Mouse (Mus musculus) embryonic facial prominence, embryonic 15.5 days (tissue): ENCODE measurements around the gene Aspdh. TPM values are rescaled to one million over a fixed set of nuclear protein-coding genes. Genes with fewer than 3 reads are reported as not detected.

Experiments
- ATAC-seq: fragments of 200-750 bp; cut with Nextera tagmentation; 2 replicates; pipeline ENCODE4 v1.8.0; 2017; ENCODE audit warnings: low read depth, moderate TSS enrichment; ENCODE audit not compliant: insufficient number of reproducible peaks, low FRiP score, low TSS enrichment
- H3K27ac ChIP-seq: fragments of 300-500 bp; sonication (generic); replicated peaks from 2 replicates; pipeline ENCODE4 v1.5.1; 2015; ENCODE audit warnings: mild to moderate bottlenecking, inconsistent platforms
- H3K27me3 ChIP-seq: fragments of 300-500 bp; sonication (generic); 2 replicates; pipeline ENCODE4 v1.6.1; 2015; ENCODE audit warnings: inconsistent platforms
- H3K36me3 ChIP-seq: fragments of 300-500 bp; sonication (generic); 2 replicates; pipeline ENCODE4 v1.6.1; 2015; ENCODE audit warnings: mild to moderate bottlenecking, inconsistent platforms
- H3K4me1 ChIP-seq: fragments of 300-500 bp; sonication (generic); 2 replicates; pipeline ENCODE4 v1.6.1; 2015; ENCODE audit warnings: inconsistent platforms
- H3K4me2 ChIP-seq: fragments of 300-500 bp; sonication (generic); replicated peaks from 2 replicates; pipeline ENCODE4 v1.6.1; 2015; ENCODE audit warnings: mild to moderate bottlenecking, inconsistent platforms
- H3K4me3 ChIP-seq: fragments of 300-500 bp; sonication (generic); replicated peaks from 2 replicates; pipeline ENCODE4 v1.5.1; 2015; ENCODE audit warnings: mild to moderate bottlenecking, inconsistent platforms
- H3K9ac ChIP-seq: fragments of 300-500 bp; sonication (generic); 2 replicates; pipeline ENCODE4 v1.6.1; 2015; ENCODE audit warnings: inconsistent platforms
- H3K9me3 ChIP-seq: fragments of 300-500 bp; sonication (generic); replicated peaks from 2 replicates; pipeline ENCODE4 v1.6.1; 2016; ENCODE audit warnings: inconsistent platforms
- WGBS: fragments of 180-500 bp; shearing (Covaris S2); methylation state at CpG from one replicate; pipeline ENCODE4 v1.1.7; 2015; 5-methylcytosine and 5-hydroxymethylcytosine counted together
- polyA plus RNA-seq: library from polyadenylated mRNA; unstranded; fragments of >200 nt; fragmentation: Nextera tagmentation; extraction: Ambion mirVana; gene quantifications from 2 replicates; pipeline ENCODE4 v1.2.1, GENCODE M21; 2015

Aspdh gene
- polyA plus RNA-seq, 1 experiment from 2014 or later = 0.20 TPM

GRCm38 (mm10) chr7:44437188-44437587 lies 28.0 kb upstream of the Aspdh start:
- H3K4me2 ChIP-seq = no peak overlapping the region
- H3K9ac ChIP-seq = no peak overlapping the region
- no peak for ATAC-seq
- no peak overlapping the region for H3K4me3 ChIP-seq
- peaks cover 1% of the 10 kb centered on the region; the same call in 1 of the 2 replicates for H3K4me1 ChIP-seq
- H3K27ac ChIP-seq = no peak overlapping the region
- H3K36me3 ChIP-seq = no peaks in the 10 kb centered on the region
- H3K9me3 ChIP-seq = no peaks in the 10 kb centered on the region
- H3K27me3 ChIP-seq = peaks cover 53% of the 10 kb centered on the region
- 84% methylated on average over 1 of the region's 1 CpGs for WGBS

GRCm38 (mm10) chr7:44437933-44438332 lies 27.3 kb upstream of the Aspdh start:
- Histone ChIP-seq H3K27ac (no peak overlapping the region), H3K27me3 (peaks cover 61% of the 10 kb centered on the region), H3K4me1 (peaks cover 9% of the 10 kb centered on the region), H3K4me3 (no peak overlapping the region), H3K4me2 (no peak overlapping the region), H3K9ac (no peak overlapping the region), H3K9me3 (no peaks in the 10 kb centered on the region), H3K36me3 (no peaks in the 10 kb centered on the region)
- ATAC-seq = no peak
- 50% methylated on average over 8 of the region's 8 CpGs for whole genome bisulfite sequencing

DNA sequence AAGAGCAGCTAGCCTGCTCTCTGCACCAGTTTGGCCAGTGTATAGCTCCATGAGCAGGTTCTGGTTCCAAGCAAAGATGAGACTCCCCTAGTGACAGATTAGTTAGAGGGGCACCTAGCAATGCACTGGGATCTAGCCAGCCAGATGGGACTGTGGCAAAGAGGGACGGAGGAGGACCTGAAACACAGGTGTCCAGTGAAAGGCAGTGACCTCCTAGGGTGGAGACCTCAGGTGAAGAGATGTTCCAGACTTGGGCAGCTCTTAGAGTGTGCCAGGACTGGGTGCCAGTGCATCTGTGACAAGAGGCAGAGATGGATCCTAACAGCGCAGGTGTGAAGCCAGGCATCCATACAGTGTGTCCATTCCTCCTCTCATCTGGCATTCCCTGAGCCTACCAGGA lies 25.5 kb upstream of the Aspdh start:
- Histone ChIP-seq H3K36me3 (no peaks in the 10 kb centered on the region), H3K27me3 (peaks cover 77% of the 10 kb centered on the region), H3K9ac (no peak overlapping the region), H3K4me2 (no peak overlapping the region), H3K9me3 (no peaks in the 10 kb centered on the region), H3K4me3 (no peak overlapping the region), H3K4me1 (peaks cover 13% of the 10 kb centered on the region), H3K27ac (no peak overlapping the region)
- 73% methylated on average over 2 of the region's 2 CpGs for WGBS
- no peak for ATAC-seq

DNA sequence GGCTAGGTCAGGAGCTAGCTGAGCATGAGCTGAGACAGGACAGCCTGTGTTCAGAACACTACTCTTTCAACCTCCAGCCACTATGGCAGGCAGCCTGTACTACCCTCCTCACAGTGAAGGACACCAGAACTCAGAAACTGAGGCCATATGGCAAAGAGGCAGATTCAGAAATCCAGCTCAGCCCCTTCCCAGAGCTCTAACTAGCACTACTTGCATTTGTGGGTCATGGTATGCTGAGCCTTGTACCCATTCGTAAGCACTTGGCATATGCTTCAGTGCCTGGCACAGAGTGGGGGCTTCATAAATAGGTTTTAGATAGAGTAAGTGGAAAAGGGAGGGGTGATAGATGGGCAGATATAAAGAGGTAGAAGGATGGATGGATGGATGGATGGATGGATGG lies 24.7 kb upstream of the Aspdh start:
- Histone ChIP-seq H3K27ac (no peak overlapping the region), H3K4me2 (no peak overlapping the region), H3K4me3 (no peak overlapping the region), H3K9me3 (no peaks in the 10 kb centered on the region), H3K27me3 (peaks cover 82% of the 10 kb centered on the region), H3K4me1 (peaks cover 13% of the 10 kb centered on the region), H3K36me3 (no peaks in the 10 kb centered on the region), H3K9ac (no peak overlapping the region)
- ATAC-seq = no peak
- WGBS = 85% methylated on average over 1 of the region's 1 CpGs

DNA sequence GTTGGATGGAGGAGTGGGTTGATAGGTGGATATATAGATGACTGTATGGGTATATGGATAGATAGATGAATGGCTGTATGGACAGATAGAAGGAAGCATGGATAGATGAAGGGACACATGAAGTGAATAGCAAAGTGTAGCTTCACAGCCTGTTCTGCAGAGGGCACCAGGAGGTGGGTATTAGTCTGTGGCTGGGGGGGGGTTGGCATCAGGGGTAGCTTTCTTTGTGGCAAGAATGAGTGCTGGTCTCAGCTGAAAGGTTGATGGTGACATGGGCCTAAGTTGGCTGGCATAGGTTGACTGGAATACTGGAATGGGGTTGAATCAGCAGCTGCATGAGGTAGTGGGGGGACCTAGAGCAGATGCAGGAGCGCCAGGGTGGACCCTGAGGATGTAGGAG lies 24.0 kb upstream of the Aspdh start:
- H3K9ac ChIP-seq = no peak overlapping the region
- peaks cover 13% of the 10 kb centered on the region for H3K4me1 ChIP-seq
- peaks cover 85% of the 10 kb centered on the region for H3K27me3 ChIP-seq
- no peaks in the 10 kb centered on the region for H3K36me3 ChIP-seq
- WGBS = 11% methylated on average over 1 of the region's 1 CpGs
- H3K27ac ChIP-seq = no peak overlapping the region
- no peaks in the 10 kb centered on the region for H3K9me3 ChIP-seq
- H3K4me3 ChIP-seq = 0 out of 2 replicates have a peak overlapping the region, but pooled peaks have one; percentile 37
- peak overlapping the region; percentile 51; the same call in 1 of the 2 replicates for H3K4me2 ChIP-seq
- ATAC-seq = no peak

DNA sequence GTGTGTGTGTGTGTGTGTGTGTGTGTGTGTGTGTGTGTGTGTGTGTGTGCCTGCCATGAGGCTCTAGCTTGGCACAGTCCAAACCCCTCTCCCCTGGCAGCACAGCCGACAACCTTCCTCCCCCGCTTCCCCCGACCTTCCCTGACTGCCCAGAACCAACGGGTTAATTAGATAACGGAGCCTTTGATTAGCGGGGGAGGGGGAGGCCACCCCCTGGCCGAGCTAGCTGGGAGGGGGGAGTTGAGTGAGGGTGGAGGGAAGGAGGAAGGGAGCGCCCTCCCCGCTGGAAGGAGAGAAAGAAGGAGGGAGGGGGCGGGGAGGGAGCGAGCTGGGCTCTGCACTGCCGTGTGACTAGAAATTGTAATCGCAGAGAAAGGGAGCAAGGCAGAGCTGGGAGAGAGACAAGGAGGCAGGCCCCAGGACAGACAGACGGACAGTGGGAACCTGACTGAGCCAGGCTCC lies 23.5 kb upstream of the Aspdh start:
- Histone ChIP-seq H3K4me1 (peaks cover 13% of the 10 kb centered on the region), H3K9ac (peak overlapping the region; percentile 31; the same call in 1 of the 2 replicates), H3K9me3 (no peaks in the 10 kb centered on the region), H3K27ac (no peak overlapping the region), H3K4me2 (peak overlapping the region; percentile 51), H3K27me3 (peaks cover 89% of the 10 kb centered on the region), H3K4me3 (peak overlapping the region; percentile 37), H3K36me3 (no peaks in the 10 kb centered on the region)
- WGBS = 1% methylated on average over 14 of the region's 14 CpGs
- ATAC-seq = 0 out of 2 replicates have a peak, but pooled peaks have one; percentile 22

GRCm38 (mm10) chr7:44442407-44442821 lies 22.8 kb upstream of the Aspdh start:
- peak overlapping the region; percentile 51 for H3K4me2 ChIP-seq
- H3K4me3 ChIP-seq = peak overlapping the region; percentile 37
- H3K9ac ChIP-seq = 0 out of 2 replicates have a peak overlapping the region, but pooled peaks have one; percentile 9
- H3K9me3 ChIP-seq = no peaks in the 10 kb centered on the region
- no peak overlapping the region for H3K27ac ChIP-seq
- H3K4me1 ChIP-seq = peaks cover 13% of the 10 kb centered on the region
- H3K36me3 ChIP-seq = no peaks in the 10 kb centered on the region
- under 1% methylated on average over 13 of the region's 14 CpGs for WGBS
- no peak for ATAC-seq
- peaks cover 88% of the 10 kb centered on the region for H3K27me3 ChIP-seq

DNA sequence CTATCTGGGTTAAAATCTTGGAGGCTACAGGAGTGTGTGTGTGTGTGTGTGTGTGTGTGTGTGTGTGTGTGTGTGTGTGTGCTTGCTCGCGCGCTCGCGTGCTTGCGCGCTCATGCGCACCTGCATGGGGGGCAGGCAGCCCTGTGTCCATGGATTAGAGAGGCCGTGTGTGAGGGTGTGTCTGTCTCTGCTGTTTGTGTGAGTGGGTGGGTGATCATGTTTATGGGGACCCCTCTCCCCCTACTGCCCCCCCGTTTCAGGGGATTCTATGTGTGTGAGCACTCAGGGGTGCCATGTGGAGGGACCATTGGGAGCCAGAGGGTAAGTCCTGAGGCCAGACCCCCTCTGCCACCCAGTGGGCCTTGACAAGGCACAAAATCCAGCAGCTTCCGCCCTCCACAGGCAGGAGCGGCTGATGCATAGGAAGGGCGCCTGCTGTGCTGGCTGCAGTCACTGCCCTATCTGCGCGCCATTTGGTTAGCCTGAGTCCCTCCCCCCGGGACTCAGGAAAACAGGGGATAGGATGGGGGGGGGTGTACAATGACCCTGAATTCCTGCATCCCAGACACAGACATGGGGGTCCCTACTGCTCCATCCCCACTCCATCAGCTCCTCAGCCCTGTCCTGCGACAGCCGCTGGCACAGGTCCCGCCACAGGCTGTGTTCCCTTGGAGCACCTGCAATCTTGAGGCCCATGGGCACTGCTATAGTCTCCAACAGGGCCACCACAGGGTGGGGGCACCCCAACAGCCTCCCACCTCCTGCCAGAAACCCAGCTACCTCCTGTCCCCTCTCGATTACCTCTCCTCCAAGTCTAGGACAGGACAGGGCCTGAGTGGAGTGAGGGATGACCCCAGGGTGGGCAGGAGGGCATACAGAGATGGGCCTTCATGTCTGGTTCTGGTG lies 21.7 kb upstream of the Aspdh start:
- H3K9ac ChIP-seq = no peak overlapping the region

GRCm38 (mm10) chr7:44444886-44445527 lies 20.2 kb upstream of the Aspdh start:
- H3K27ac ChIP-seq = no peak overlapping the region
- H3K9ac ChIP-seq = no peak overlapping the region
- peaks cover 13% of the 10 kb centered on the region for H3K4me1 ChIP-seq
- H3K9me3 ChIP-seq = no peaks in the 10 kb centered on the region
- H3K4me2 ChIP-seq = no peak overlapping the region
- 23% methylated on average over 29 of the region's 29 CpGs for WGBS
- H3K36me3 ChIP-seq = no peaks in the 10 kb centered on the region
- H3K4me3 ChIP-seq = no peak overlapping the region
- peaks cover 70% of the 10 kb centered on the region for H3K27me3 ChIP-seq
- no peak for ATAC-seq

More for the DNA sequence above, 21.7 kb upstream of the Aspdh start:
- Histone ChIP-seq H3K27ac (no peak overlapping the region), H3K4me2 (peak overlapping the region; percentile 51), H3K4me1 (peaks cover 13% of the 10 kb centered on the region), H3K9me3 (no peaks in the 10 kb centered on the region), H3K36me3 (no peaks in the 10 kb centered on the region), H3K4me3 (peak overlapping the region; percentile 37), H3K27me3 (peaks cover 80% of the 10 kb centered on the region)
- 11% methylated on average over 20 of the region's 20 CpGs for WGBS
- ATAC-seq = no peak

DNA sequence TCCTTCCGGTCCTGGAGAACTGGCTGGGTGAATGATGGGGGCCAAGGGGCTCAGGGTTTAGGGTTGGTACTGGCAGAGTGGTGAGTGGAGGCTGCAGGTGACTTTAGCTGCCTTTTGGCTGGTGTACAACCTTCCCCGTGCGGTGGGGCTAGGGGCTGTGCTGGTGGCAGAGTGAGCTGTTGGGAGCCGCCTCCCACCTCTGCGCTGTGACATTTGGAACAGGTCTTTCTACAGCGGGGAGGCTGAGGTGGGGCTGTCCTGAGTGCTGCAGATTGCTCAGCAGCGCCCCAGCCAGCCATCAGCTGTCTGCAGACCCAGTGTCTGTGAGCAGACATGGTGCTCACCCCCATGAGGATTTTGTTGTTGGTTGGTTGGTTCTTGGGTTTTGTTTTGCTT lies 19.7 kb upstream of the Aspdh start:
- Histone ChIP-seq H3K4me2 (no peak overlapping the region), H3K36me3 (no peaks in the 10 kb centered on the region), H3K27me3 (peaks cover 65% of the 10 kb centered on the region), H3K9me3 (no peaks in the 10 kb centered on the region), H3K4me3 (no peak overlapping the region), H3K4me1 (peaks cover 13% of the 10 kb centered on the region), H3K9ac (no peak overlapping the region), H3K27ac (no peak overlapping the region)
- WGBS = 31% methylated on average over 7 of the region's 7 CpGs
- no peak for ATAC-seq

DNA sequence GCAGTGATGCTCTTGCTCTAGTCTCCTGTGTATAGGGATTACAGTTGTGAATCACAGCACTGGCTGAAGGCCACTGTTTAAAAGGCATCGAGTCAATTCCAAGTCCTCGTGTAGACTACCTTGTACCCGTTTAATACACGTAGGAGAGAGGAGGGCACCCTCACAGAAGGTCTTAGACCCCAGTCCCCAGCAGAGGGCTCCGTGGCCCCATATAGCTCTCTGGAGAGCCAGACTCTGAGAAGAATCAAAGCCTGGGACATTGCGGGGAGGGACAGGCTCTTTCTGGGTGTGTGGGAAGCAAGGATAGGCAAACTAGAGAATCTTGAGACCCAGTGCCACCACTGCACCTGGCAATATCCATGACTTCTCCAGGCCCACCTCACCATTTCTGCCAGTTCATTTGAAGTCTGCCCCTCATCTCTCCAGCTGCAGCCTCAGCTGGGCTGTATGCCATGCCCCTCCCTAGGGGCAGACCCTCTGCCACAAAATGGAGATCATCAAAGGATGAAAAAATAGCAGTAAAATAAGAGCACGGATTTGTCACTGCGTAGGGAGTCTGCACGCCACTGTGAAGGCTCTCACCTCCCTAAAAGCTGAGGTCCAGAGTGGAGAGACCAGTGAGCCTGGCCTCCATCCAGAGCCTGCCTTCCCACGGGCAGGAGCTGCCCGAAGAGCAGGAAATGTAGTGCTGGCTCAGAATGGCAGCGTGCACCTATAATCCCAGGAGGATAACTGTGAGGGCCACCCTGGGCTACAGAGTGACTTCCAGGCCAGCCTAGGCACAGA lies 18.9 kb upstream of the Aspdh start:
- Histone ChIP-seq H3K9ac (no peak overlapping the region), H3K4me2 (no peak overlapping the region), H3K4me3 (no peak overlapping the region), H3K4me1 (peaks cover 13% of the 10 kb centered on the region), H3K36me3 (no peaks in the 10 kb centered on the region), H3K9me3 (no peaks in the 10 kb centered on the region), H3K27me3 (peaks cover 57% of the 10 kb centered on the region), H3K27ac (no peak overlapping the region)
- ATAC-seq = no peak
- 46% methylated on average over 12 of the region's 12 CpGs for WGBS
